Mouse (Mus musculus) G1E (cell line): ENCODE measurements around the gene Slc1a5.

Experiments used
- CTCF ChIP-seq: IDR thresholded peaks from 2 replicates; pipeline ENCODE4 v1.5.1; 2012; ENCODE audit warnings: low read depth, low read length, inconsistent platforms, mixed read lengths
- GATA1 ChIP-seq: IDR thresholded peaks from 2 replicates; pipeline ENCODE4 v1.6.1; 2012; ENCODE audit warnings: borderline replicate concordance, low read length, inconsistent platforms, mixed read lengths
- GATA2 ChIP-seq: IDR thresholded peaks from 2 replicates; pipeline ENCODE4 v1.6.1; 2012; ENCODE audit warnings: low read depth, low read length, inconsistent platforms, borderline replicate concordance
- TAL1 ChIP-seq: conservative IDR thresholded peaks from 2 replicates; pipeline ENCODE4 v1.6.1; 2012; ENCODE audit warnings: low read depth, low read length, inconsistent platforms, mixed read lengths

DNA sequence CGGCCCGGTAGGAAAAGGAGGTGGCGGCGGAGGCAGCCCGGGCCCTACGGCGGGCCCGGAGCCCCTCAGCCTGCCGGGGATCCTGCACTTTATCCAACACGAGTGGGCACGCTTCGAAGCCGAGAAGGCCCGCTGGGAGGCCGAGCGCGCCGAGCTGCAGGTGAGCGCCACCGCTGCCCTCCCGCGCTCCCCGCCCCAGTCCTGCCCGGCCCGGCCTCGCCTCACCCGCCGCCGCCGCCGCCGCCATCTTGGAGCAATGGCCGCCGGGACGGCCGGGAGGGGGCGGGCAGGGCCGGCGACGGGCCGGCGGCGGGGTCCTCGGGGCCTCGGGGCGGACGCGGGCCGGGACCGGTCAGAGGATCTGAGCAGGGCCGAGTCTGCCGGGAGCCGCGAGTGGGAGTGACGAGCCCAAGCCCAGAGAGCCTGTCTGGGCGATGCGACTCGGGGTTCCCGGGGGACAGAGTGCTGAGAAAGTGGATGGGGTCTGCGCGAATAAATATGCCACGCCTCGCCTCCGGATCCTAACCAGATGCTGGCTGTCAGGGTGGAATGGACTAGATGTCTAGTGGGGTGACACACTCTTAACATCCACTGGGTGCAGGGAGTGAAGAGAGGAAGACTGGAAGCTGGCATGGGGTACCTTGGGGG is 35.5 kb downstream of the Slc1a5 start, which contains the start of gene Fkrp:
- TF ChIP-seq TAL1, result no peak
- TF ChIP-seq CTCF, result no peak
- TF ChIP-seq GATA1, result no peak
- TF ChIP-seq GATA2, result no peak
